Comparison of ENCODE assay signal across 16 mouse cellular contexts in the genomic region with DNA sequence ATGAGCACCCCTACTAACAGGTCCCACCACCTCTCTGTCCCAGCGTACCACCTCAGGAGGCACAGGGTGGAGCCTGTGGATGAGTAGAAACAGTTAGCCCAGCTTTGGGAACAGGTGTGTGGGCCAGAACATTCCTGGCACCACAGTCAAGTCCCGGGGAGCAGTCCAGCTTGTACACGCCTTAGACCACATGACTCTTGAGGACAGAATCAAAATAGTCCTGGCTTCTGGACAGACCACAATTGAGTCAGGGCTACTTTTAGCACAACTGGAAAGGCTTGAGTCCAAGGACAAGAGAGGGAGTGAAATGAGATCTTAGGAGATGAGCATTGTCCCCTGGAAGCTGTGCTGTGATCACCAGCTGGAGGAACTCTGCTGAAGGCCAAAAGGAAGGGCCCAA.
DNase-seq lines count a peak whose midpoint lies in the region; ATAC-seq and TF ChIP-seq lines count a peak whose summit lies in the region.
"Had no signal": no experiment of that assay in that cellular context is flagged by ENCODE, and none has a peak within 500 bp of the region (broad histone marks: within the 10 kb centered on the region; RNA-seq: fewer than 3 reads in every experiment).

No protein-coding gene starts in this region.

- no peak for TF ChIP-seq POLR2A in heart, adult 2 months (IDR thresholded peaks at IDR 0.05; ENCODE audit: insufficient read depth, low read depth, low read length)

- peak; percentile 88 for TF ChIP-seq EP300 in heart, adult 2 months (IDR thresholded peaks at IDR 0.05; ENCODE audit: insufficient read depth, low read depth, low read length)

- H3K36me3 ChIP-seq in heart, adult 2 months (ENCODE audit: control insufficient read depth, insufficient read depth, low read length) = no peaks in the 10 kb centered on the region
- H3K36me3 ChIP-seq in heart, embryonic 11.5 days (ENCODE audit: control insufficient read depth, insufficient read depth, low read length) = no peaks in the 10 kb centered on the region
- peaks cover 12% of the 10 kb centered on the region for H3K36me3 ChIP-seq in forebrain, embryonic 13.5 days (ENCODE audit: poor library complexity, severe bottlenecking)
- peaks cover 6% of the 10 kb centered on the region; the same call in 1 of the 2 replicates for H3K36me3 ChIP-seq in forebrain, postnatal 0 days (ENCODE audit: insufficient read depth)
- H3K36me3 ChIP-seq: embryonic facial prominence, embryonic 13.5 days; heart, embryonic 15.5 days; lung, embryonic 15.5 days had no signal

- no peak overlapping the region for H3K4me3 ChIP-seq in heart, adult 2 months
- H3K4me3 ChIP-seq in heart, embryonic 11.5 days (ENCODE audit: low read depth, low read length) = no peak overlapping the region
- no peak overlapping the region for H3K4me3 ChIP-seq in forebrain, embryonic 13.5 days
- H3K4me3 ChIP-seq in forebrain, postnatal 0 days (ENCODE audit: low read depth, low read length) = no peak overlapping the region
- H3K4me3 ChIP-seq: embryonic facial prominence, embryonic 13.5 days; forebrain, embryonic 12.5 days; heart, embryonic 15.5 days; limb, embryonic 13.5 days; lung, embryonic 15.5 days; midbrain, embryonic 13.5 days had no signal

- H3K27me3 ChIP-seq in heart, adult 2 months (ENCODE audit: control insufficient read depth, insufficient read depth, low read length) = no peaks in the 10 kb centered on the region
- no peaks in the 10 kb centered on the region for H3K27me3 ChIP-seq in heart, embryonic 11.5 days (ENCODE audit: control insufficient read depth, insufficient read depth, low read length)
- H3K27me3 ChIP-seq in forebrain, embryonic 13.5 days = no peaks in the 10 kb centered on the region
- H3K27me3 ChIP-seq in forebrain, postnatal 0 days (ENCODE audit: insufficient read depth, low read length) = no peaks in the 10 kb centered on the region
- H3K27me3 ChIP-seq: embryonic facial prominence, embryonic 13.5 days; forebrain, embryonic 12.5 days; heart, embryonic 15.5 days; limb, embryonic 13.5 days; lung, embryonic 15.5 days; midbrain, embryonic 13.5 days had no signal

- ATAC-seq in heart, embryonic 11.5 days (replicated peaks; ENCODE audit: insufficient number of reproducible peaks, low FRiP score, low TSS enrichment) = no peak
- no peak for ATAC-seq in forebrain, embryonic 13.5 days
- no peak for ATAC-seq in forebrain, postnatal 0 days
- no peak for ATAC-seq in CD4-positive, CD25-positive, alpha-beta regulatory T cell, adult 4 months
- ATAC-seq: midbrain, embryonic 13.5 days had no signal

- H3K4me1 ChIP-seq in heart, adult 2 months (ENCODE audit: control insufficient read depth, insufficient read depth, low read length) = peaks cover 3% of the 10 kb centered on the region; the same call in 1 of the 2 replicates
- H3K4me1 ChIP-seq in heart, embryonic 11.5 days (ENCODE audit: control insufficient read depth, insufficient read depth, low read length) = no peaks in the 10 kb centered on the region
- no peaks in the 10 kb centered on the region for H3K4me1 ChIP-seq in forebrain, embryonic 13.5 days
- no peaks in the 10 kb centered on the region for H3K4me1 ChIP-seq in forebrain, postnatal 0 days (ENCODE audit: insufficient read depth)
- H3K4me1 ChIP-seq: embryonic facial prominence, embryonic 13.5 days; forebrain, embryonic 12.5 days; heart, embryonic 15.5 days; limb, embryonic 13.5 days; lung, embryonic 15.5 days; midbrain, embryonic 13.5 days had no signal

- H3K27ac ChIP-seq in heart, adult 2 months = peak overlapping the region; percentile 84
- no peak overlapping the region for H3K27ac ChIP-seq in heart, embryonic 11.5 days (ENCODE audit: low read depth, low read length)
- no peak overlapping the region for H3K27ac ChIP-seq in forebrain, embryonic 13.5 days
- H3K27ac ChIP-seq in forebrain, postnatal 0 days (ENCODE audit: low read depth, low read length) = no peak overlapping the region
- H3K27ac ChIP-seq: embryonic facial prominence, embryonic 13.5 days; forebrain, embryonic 12.5 days; heart, embryonic 15.5 days; limb, embryonic 13.5 days; lung, embryonic 15.5 days; midbrain, embryonic 13.5 days had no signal

- H3K4me2 ChIP-seq in heart, embryonic 11.5 days = no peak overlapping the region
- H3K4me2 ChIP-seq in forebrain, embryonic 13.5 days = no peak overlapping the region
- no peak overlapping the region for H3K4me2 ChIP-seq in forebrain, postnatal 0 days (ENCODE audit: low read depth)
- H3K4me2 ChIP-seq: embryonic facial prominence, embryonic 13.5 days; forebrain, embryonic 12.5 days; heart, embryonic 15.5 days; limb, embryonic 13.5 days; lung, embryonic 15.5 days; midbrain, embryonic 13.5 days had no signal

- H3K9me3 ChIP-seq in heart, embryonic 11.5 days (replicated peaks; ENCODE audit: control insufficient read depth, low read length) = no peaks in the 10 kb centered on the region
- no peaks in the 10 kb centered on the region for H3K9me3 ChIP-seq in forebrain, embryonic 13.5 days (replicated peaks)
- H3K9me3 ChIP-seq in forebrain, postnatal 0 days (ENCODE audit: low read length) = no peaks in the 10 kb centered on the region
- H3K9me3 ChIP-seq: embryonic facial prominence, embryonic 13.5 days; forebrain, embryonic 12.5 days; heart, embryonic 15.5 days; limb, embryonic 13.5 days; lung, embryonic 15.5 days; midbrain, embryonic 13.5 days had no signal

- 55% methylated on average over 3 of the region's 3 CpGs for WGBS in heart, adult 2 months
- 84% methylated on average over 3 of the region's 3 CpGs for WGBS in heart, embryonic 11.5 days (ENCODE audit: insufficient replicate concordance)
- WGBS in forebrain, embryonic 13.5 days = 98% methylated on average over 3 of the region's 3 CpGs
- WGBS in forebrain, postnatal 0 days = 95% methylated on average over 3 of the region's 3 CpGs

- peak; percentile 54 to 78 for DNase-seq in heart, adult 2 months
- DNase-seq in NIH3T3 (ENCODE audit: low read depth) = peak; percentile 36
- DNase-seq in gastrocnemius, postnatal 25 days = peak; percentile 86
- DNase-seq in lung, postnatal 10 days = peak; percentile 6
- no peak for DNase-seq in forebrain, postnatal 0 days
- DNase-seq: cerebellum, postnatal 25 days; kidney, postnatal 25 days had no signal

- H3K79me2 ChIP-seq in heart, adult 2 months (replicated peaks; ENCODE audit: control insufficient read depth, insufficient read depth, low read length) = no peaks in the 10 kb centered on the region

- intact Hi-C loops in heart, adult 2 months (cut with DNase I) = loop anchor here (10.0 kb wide), 1 partner anchor 216 kb away; no protein-coding TSS in a partner anchor

- H3K9ac ChIP-seq in heart, adult 2 months (ENCODE audit: low read depth, low read length) = no peak overlapping the region
- no peak overlapping the region for H3K9ac ChIP-seq in heart, embryonic 11.5 days (ENCODE audit: low read depth, low read length)
- H3K9ac ChIP-seq in forebrain, embryonic 13.5 days = no peak overlapping the region
- no peak overlapping the region for H3K9ac ChIP-seq in forebrain, postnatal 0 days
- H3K9ac ChIP-seq: embryonic facial prominence, embryonic 13.5 days; forebrain, embryonic 12.5 days; heart, embryonic 15.5 days; limb, embryonic 13.5 days; lung, embryonic 15.5 days; midbrain, embryonic 13.5 days had no signal

- no peak for TF ChIP-seq CTCF in heart, adult 2 months (IDR thresholded peaks at IDR 0.05)
- TF ChIP-seq CTCF in forebrain, postnatal 0 days (IDR thresholded peaks at IDR 0.05; ENCODE audit: low read depth) = no peak
